Comparison of ENCODE assay signal across 9 mouse cellular contexts in genomic region chr11:116071510-116071909, GRCm38 (mm10). TPM values are rescaled to one million over a fixed set of nuclear protein-coding genes. Genes with fewer than 3 reads are reported as not detected.
DNase-seq lines count a peak whose midpoint lies in the region; ATAC-seq and TF ChIP-seq lines count a peak whose summit lies in the region.
"Had no signal": no experiment of that assay in that cellular context is flagged by ENCODE, and none has a peak within 500 bp of the region (broad histone marks: within the 10 kb centered on the region; RNA-seq: fewer than 3 reads in every experiment).

No protein-coding gene starts in this region.

- peak; percentile 62; the same call in 1 of the 2 replicates for TF ChIP-seq CTCF in thymus, adult 2 months (IDR thresholded peaks at IDR 0.05; ENCODE audit: borderline replicate concordance, control insufficient read depth, extremely low read depth, insufficient read depth, low read length, poor library complexity)

- no peak overlapping the region for H3K27ac ChIP-seq in thymus, adult 2 months (ENCODE audit: control insufficient read depth, insufficient read depth, low read length)
- no peak overlapping the region for H3K27ac ChIP-seq in neural tube, embryonic 15.5 days (replicated peaks)
- H3K27ac ChIP-seq: neural tube, embryonic 13.5 days had no signal

- WGBS in thymus, adult 2 months = 35% methylated on average over 5 of the region's 5 CpGs
- WGBS in neural tube, embryonic 15.5 days = 69% methylated on average over 5 of the region's 5 CpGs

- H3K9ac ChIP-seq in neural tube, embryonic 15.5 days (replicated peaks) = no peak overlapping the region
- H3K9ac ChIP-seq: neural tube, embryonic 13.5 days had no signal

- H3K4me2 ChIP-seq in neural tube, embryonic 15.5 days = no peak overlapping the region
- H3K4me2 ChIP-seq: neural tube, embryonic 13.5 days had no signal

- H3K36me3 ChIP-seq in thymus, adult 2 months (ENCODE audit: control insufficient read depth, insufficient read depth, low read length) = no peaks in the 10 kb centered on the region
- no peaks in the 10 kb centered on the region for H3K36me3 ChIP-seq in neural tube, embryonic 15.5 days
- H3K36me3 ChIP-seq: neural tube, embryonic 13.5 days had no signal

- TF ChIP-seq POLR2A in thymus, adult 2 months (IDR thresholded peaks at IDR 0.05; ENCODE audit: control insufficient read depth, extremely low read depth, insufficient read depth, low read length, poor library complexity) = no peak

- peaks cover 8% of the 10 kb centered on the region for H3K4me1 ChIP-seq in thymus, adult 2 months (replicated peaks; ENCODE audit: control insufficient read depth, insufficient read depth, low read length)
- no peaks in the 10 kb centered on the region for H3K4me1 ChIP-seq in neural tube, embryonic 15.5 days
- H3K4me1 ChIP-seq: neural tube, embryonic 13.5 days had no signal

- H3K27me3 ChIP-seq in thymus, adult 2 months (ENCODE audit: control insufficient read depth, insufficient read depth, low read length) = no peaks in the 10 kb centered on the region
- H3K27me3 ChIP-seq in neural tube, embryonic 15.5 days (replicated peaks) = no peaks in the 10 kb centered on the region
- H3K27me3 ChIP-seq: neural tube, embryonic 13.5 days had no signal

- H3K4me3 ChIP-seq in thymus, adult 2 months (ENCODE audit: control insufficient read depth, insufficient read depth, low read length) = no peak overlapping the region
- no peak overlapping the region for H3K4me3 ChIP-seq in neural tube, embryonic 15.5 days (replicated peaks)
- H3K4me3 ChIP-seq: neural tube, embryonic 13.5 days had no signal

- ATAC-seq in neural tube, embryonic 15.5 days (ENCODE audit: low FRiP score) = no peak

- peak; percentile 30 to 38 for DNase-seq in cerebellum, postnatal 36 days
- DNase-seq in cerebellum, adult 8-10 months = no peak
- peak; percentile 48 for DNase-seq in thymus, adult 2 months
- DNase-seq in thymus, adult 18-20 months = no peak
- peak; percentile 51 for DNase-seq in lung, postnatal 10 days
- no peak for DNase-seq in frontal cortex, postnatal 10 days (ENCODE audit: low spot score in 2 of 2)
- DNase-seq in gastrocnemius, adult 18-20 months (ENCODE audit: low spot score) = no peak

- no peaks in the 10 kb centered on the region for H3K9me3 ChIP-seq in neural tube, embryonic 15.5 days (replicated peaks)
- H3K9me3 ChIP-seq: neural tube, embryonic 13.5 days had no signal

RNA-seq across cellular contexts. Expression of gene Unc13d, which starts 6.3 kb away (rescaled TPM):
- 95.3 and 98.6 TPM in 2 replicates for polyA plus RNA-seq in thymus, adult 2 months (2012; rRNA removed)
- under 1 TPM; 0.23 to 0.88 TPM for total RNA-seq in gastrocnemius, adult 18-20 months (2021)
- 1.0 and 7.1 TPM in 2 replicates for polyA plus RNA-seq in neural tube, embryonic 15.5 days (2015; fragmentation: Nextera tagmentation; extraction: Ambion mirVana)

RNA-seq across cellular contexts. Expression of gene Wbp2, which starts 15.3 kb away (rescaled TPM):
- polyA plus RNA-seq in thymus, adult 2 months (2012; rRNA removed) = 288 and 314 TPM in 2 replicates
- total RNA-seq in gastrocnemius, adult 18-20 months (2021) = 10 to 100 TPM; 91.4 to 92.8 TPM
- 162 and 167 TPM in 2 replicates for polyA plus RNA-seq in neural tube, embryonic 15.5 days (2015; fragmentation: Nextera tagmentation; extraction: Ambion mirVana)

RNA-seq across cellular contexts. Expression of gene Unk, which starts 41.4 kb away (rescaled TPM):
- polyA plus RNA-seq in thymus, adult 2 months (2012; rRNA removed) = 121 and 123 TPM in 2 replicates
- total RNA-seq in gastrocnemius, adult 18-20 months (2021) = 1 to 10 TPM; 5.1 to 7.5 TPM
- polyA plus RNA-seq in neural tube, embryonic 15.5 days (2015; fragmentation: Nextera tagmentation; extraction: Ambion mirVana) = 31.6 and 33.5 TPM in 2 replicates

RNA-seq across cellular contexts. Expression of gene H3f3b, which starts 43.7 kb away (rescaled TPM):
- 484 and 567 TPM in 2 replicates for polyA plus RNA-seq in thymus, adult 2 months (2012; rRNA removed)
- total RNA-seq in gastrocnemius, adult 18-20 months (2021) = 10 to 100 TPM; 49.1 to 71.3 TPM
- polyA plus RNA-seq in neural tube, embryonic 15.5 days (2015; fragmentation: Nextera tagmentation; extraction: Ambion mirVana) = 1,496 and 1,502 TPM in 2 replicates

RNA-seq across cellular contexts. Expression of gene Trim47, which starts 55.5 kb away (rescaled TPM):
- polyA plus RNA-seq in thymus, adult 2 months (2012; rRNA removed) = 27.6 and 30.0 TPM in 2 replicates
- total RNA-seq in gastrocnemius, adult 18-20 months (2021) = 1 to 10 TPM; 8.1 to 9.6 TPM
- 9.8 TPM in 2 replicates for polyA plus RNA-seq in neural tube, embryonic 15.5 days (2015; fragmentation: Nextera tagmentation; extraction: Ambion mirVana)

Comparison
In these comparisons a context has a peak if more than half of its experiments do, and no peak if none do; other contexts are left out.
1. DNase-seq: peak in cerebellum, postnatal 36 days (2 of 2), thymus, adult 2 months (single experiment) and lung, postnatal 10 days (single experiment); none in cerebellum, adult 8-10 months (single experiment), thymus, adult 18-20 months (0 of 2), frontal cortex, postnatal 10 days (0 of 2) and gastrocnemius, adult 18-20 months (single experiment).
2. RNA of gene Unc13d, which starts 6.3 kb away (polyA plus RNA-seq): 95.3 to 98.6 TPM in thymus, adult 2 months; 1.0 to 7.1 TPM in neural tube, embryonic 15.5 days; every median in the first group is over 10 times any median in the second.